ENCODE assay signal across 20 mouse cellular contexts in the genomic region with DNA sequence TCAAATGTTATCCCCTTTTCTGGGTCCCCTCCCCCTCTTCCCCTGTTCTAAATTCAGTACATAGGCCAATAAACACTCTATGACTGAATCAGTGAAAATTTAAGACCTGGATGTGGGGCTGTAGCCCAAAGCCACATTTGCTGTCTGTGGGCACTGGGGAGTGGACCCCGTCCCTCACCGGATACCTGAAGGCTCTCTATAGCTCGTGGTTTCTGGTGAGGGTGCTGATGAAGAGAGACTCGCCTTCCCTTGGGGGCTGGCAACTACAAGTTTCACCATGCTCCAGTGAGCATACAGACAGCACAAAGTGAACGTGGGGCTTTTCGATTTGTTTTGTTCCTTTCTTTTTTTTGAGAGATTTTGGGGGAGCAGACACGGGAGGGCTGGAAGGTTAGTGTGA.
"Had no signal": no experiment of that assay in that cellular context is flagged by ENCODE, and none has a peak within 500 bp of the region (broad histone marks: within the 10 kb centered on the region; RNA-seq: fewer than 3 reads in every experiment).

No protein-coding gene starts in this region.

- H3K9me3 ChIP-seq: lung, embryonic 15.5 days; megakaryocyte, embryonic 14.5 days; midbrain, embryonic 13.5 days; midbrain, embryonic 15.5 days; neural tube, embryonic 12.5 days; stomach, embryonic 15.5 days had no signal

- ATAC-seq: liver, postnatal 0 days; lung, postnatal 0 days; midbrain, embryonic 13.5 days; midbrain, embryonic 15.5 days had no signal

- DNase-seq: liver, postnatal 0 days; lung, adult 2 months; lung, postnatal 14 days; lung, postnatal 36 days; right cerebral cortex, postnatal 14 days; right cerebral cortex, postnatal 4 days; spleen, adult 18-20 months; thymus, adult 2 months; thymus, postnatal 25 days; thymus, postnatal 4 days had no signal

- H3K4me3 ChIP-seq: lung, embryonic 15.5 days; megakaryocyte, embryonic 14.5 days; midbrain, embryonic 13.5 days; midbrain, embryonic 15.5 days; neural tube, embryonic 12.5 days; stomach, embryonic 15.5 days had no signal

- H3K4me1 ChIP-seq: lung, embryonic 15.5 days; megakaryocyte, embryonic 14.5 days; midbrain, embryonic 15.5 days; neural tube, embryonic 12.5 days; stomach, embryonic 15.5 days had no signal

- H3K36me3 ChIP-seq: lung, embryonic 15.5 days; midbrain, embryonic 13.5 days; midbrain, embryonic 15.5 days; neural tube, embryonic 12.5 days; stomach, embryonic 15.5 days had no signal

- H3K27me3 ChIP-seq: lung, embryonic 15.5 days; megakaryocyte, embryonic 14.5 days; midbrain, embryonic 13.5 days; midbrain, embryonic 15.5 days; neural tube, embryonic 12.5 days; stomach, embryonic 15.5 days had no signal

- H3K27ac ChIP-seq: lung, embryonic 15.5 days; macrophage; midbrain, embryonic 13.5 days; midbrain, embryonic 15.5 days; neural tube, embryonic 12.5 days; stomach, embryonic 15.5 days; stomach, postnatal 0 days had no signal

- H3K4me2 ChIP-seq: lung, embryonic 15.5 days; midbrain, embryonic 11.5 days; midbrain, embryonic 13.5 days; midbrain, embryonic 15.5 days; neural tube, embryonic 12.5 days; stomach, embryonic 15.5 days had no signal

- H3K9ac ChIP-seq: liver, postnatal 0 days; lung, embryonic 15.5 days; midbrain, embryonic 13.5 days; midbrain, embryonic 15.5 days; neural tube, embryonic 12.5 days; stomach, embryonic 15.5 days had no signal
